Mouse (Mus musculus) cortical plate, adult 2 months (tissue): ENCODE measurements around the gene F2rl2. TPM values are rescaled to one million over a fixed set of nuclear protein-coding genes. Genes with fewer than 3 reads are reported as not detected.
A peak's percentile ranks its signal among the peaks of the same experiment; 100 is the strongest.

Experiments
- H3K27ac ChIP-seq: fragments of 200-500 bp; 2 replicates; pipeline ENCODE4 v1.5.1; 2012; ENCODE audit warnings: low read length, control low read depth, inconsistent platforms; ENCODE audit not compliant: insufficient read depth
- H3K4me1 ChIP-seq: fragments of 200-500 bp; 2 replicates; pipeline ENCODE4 v1.6.1; 2011; ENCODE audit warnings: low read length; ENCODE audit not compliant: control insufficient read depth, insufficient read depth
- H3K4me3 ChIP-seq: fragments of 200-500 bp; 2 replicates; pipeline ENCODE4 v1.5.1; 2011; ENCODE audit warnings: mild to moderate bottlenecking, low read length, control low read depth; ENCODE audit not compliant: insufficient read depth
- CTCF ChIP-seq: fragments of 200-500 bp; IDR thresholded peaks from 2 replicates; pipeline ENCODE4 v1.5.1; 2011; ENCODE audit warnings: mild to moderate bottlenecking, control low read depth, low read length; ENCODE audit not compliant: insufficient read depth; ENCODE audit errors: extremely low read depth
- POLR2A ChIP-seq: fragments of 200-500 bp; IDR thresholded peaks from 2 replicates; pipeline ENCODE4 v1.6.1; 2011; ENCODE audit warnings: mild to moderate bottlenecking, low read length, control low read depth; ENCODE audit not compliant: insufficient read depth; ENCODE audit errors: extremely low read depth
- polyA plus RNA-seq: library from polyadenylated mRNA; depleted of rRNA; stranded (reverse); fragments of >200 nt; gene quantifications from 2 replicates; pipeline ENCODE4 v1.2.3, GENCODE M21; 2012; rRNA removed

The F2rl2 gene
- polyA plus RNA-seq, 1 experiment = 0.92 TPM

- Histone ChIP-seq H3K27ac (no peak overlapping the region), H3K4me3 (no peak overlapping the region), H3K4me1 (no peaks in the 10 kb centered on the region)
- TF ChIP-seq CTCF = no peak
- TF ChIP-seq POLR2A = no peak
These were observed 33.8 kb downstream of the F2rl2 start for GRCm38 (mm10) chr13:95730491-95730890.

- H3K27ac ChIP-seq = no peak overlapping the region
- no peak overlapping the region for H3K4me3 ChIP-seq
- TF ChIP-seq CTCF (peak; percentile 32; the same call in 1 of the 2 replicates), POLR2A (no peak)
These were observed 43.0 kb downstream of the F2rl2 start for GRCm38 (mm10) chr13:95739651-95740050.

GRCm38 (mm10) chr13:95741813-95742689 lies 45.4 kb downstream of the F2rl2 start:
- TF ChIP-seq POLR2A (no peak), CTCF (no peak)
- no peak overlapping the region for H3K27ac ChIP-seq
- H3K4me3 ChIP-seq = no peak overlapping the region
- H3K4me1 ChIP-seq = peaks cover 2% of the 10 kb centered on the region; the same call in 1 of the 2 replicates

More at GRCm38 (mm10) chr13:95739651-95740050, 43.0 kb downstream of the F2rl2 start:
- peaks cover 2% of the 10 kb centered on the region; the same call in 1 of the 2 replicates for H3K4me1 ChIP-seq

GRCm38 (mm10) chr13:95742881-95743466 lies 46.3 kb downstream of the F2rl2 start:
- H3K4me1 ChIP-seq = peaks cover 2% of the 10 kb centered on the region; the same call in 1 of the 2 replicates

GRCm38 (mm10) chr13:95745451-95745850 lies 48.8 kb downstream of the F2rl2 start:
- Histone ChIP-seq H3K4me3 (no peak overlapping the region), H3K27ac (no peak overlapping the region), H3K4me1 (peaks cover 2% of the 10 kb centered on the region; the same call in 1 of the 2 replicates)
- TF ChIP-seq POLR2A (no peak), CTCF (no peak)

More at GRCm38 (mm10) chr13:95742881-95743466, 46.3 kb downstream of the F2rl2 start:
- no peak overlapping the region for H3K27ac ChIP-seq
- TF ChIP-seq POLR2A (no peak), CTCF (no peak)
- no peak overlapping the region for H3K4me3 ChIP-seq

- H3K4me3 ChIP-seq = no peak overlapping the region
- H3K27ac ChIP-seq = no peak overlapping the region
- peaks cover 2% of the 10 kb centered on the region; the same call in 1 of the 2 replicates for H3K4me1 ChIP-seq
- TF ChIP-seq POLR2A = no peak
- TF ChIP-seq CTCF = peak; percentile 43
These were observed 49.9 kb downstream of the F2rl2 start for GRCm38 (mm10) chr13:95746509-95746908.

- Histone ChIP-seq H3K4me1 (peaks cover 2% of the 10 kb centered on the region; the same call in 1 of the 2 replicates), H3K4me3 (no peak overlapping the region), H3K27ac (no peak overlapping the region)
- TF ChIP-seq POLR2A (no peak), CTCF (no peak)
These were observed 50.4 kb downstream of the F2rl2 start for GRCm38 (mm10) chr13:95747101-95747500.

- no peak for TF ChIP-seq POLR2A
- TF ChIP-seq CTCF = no peak
- no peak overlapping the region for H3K27ac ChIP-seq
- H3K4me3 ChIP-seq = no peak overlapping the region
- peaks cover 2% of the 10 kb centered on the region; the same call in 1 of the 2 replicates for H3K4me1 ChIP-seq
These were observed 50.9 kb downstream of the F2rl2 start for GRCm38 (mm10) chr13:95747541-95747940.

Other genes with a start within 250 kb of the F2rl2 start
- not detected in 2 replicates for gene S100z, start 218.1 kb upstream of the F2rl2 start, polyA plus RNA-seq
- 0.42 and 0.47 TPM in 2 replicates for gene F2rl1, start 171.6 kb upstream of the F2rl2 start, polyA plus RNA-seq
- 2.6 and 2.8 TPM in 2 replicates for gene F2r, start 78.4 kb upstream of the F2rl2 start, polyA plus RNA-seq
- 8.9 and 13.3 TPM in 2 replicates for gene Iqgap2, start 195.1 kb downstream of the F2rl2 start, polyA plus RNA-seq